Mouse (Mus musculus): ENCODE measurements around the gene Sufu.

Gene Sufu

GRCm38 (mm10) chr19:46394712-46395108 lies 2.0 kb upstream of the Sufu start:
- DNase-seq (ENCODE audit: low read depth, low spot score): no peak

DNA sequence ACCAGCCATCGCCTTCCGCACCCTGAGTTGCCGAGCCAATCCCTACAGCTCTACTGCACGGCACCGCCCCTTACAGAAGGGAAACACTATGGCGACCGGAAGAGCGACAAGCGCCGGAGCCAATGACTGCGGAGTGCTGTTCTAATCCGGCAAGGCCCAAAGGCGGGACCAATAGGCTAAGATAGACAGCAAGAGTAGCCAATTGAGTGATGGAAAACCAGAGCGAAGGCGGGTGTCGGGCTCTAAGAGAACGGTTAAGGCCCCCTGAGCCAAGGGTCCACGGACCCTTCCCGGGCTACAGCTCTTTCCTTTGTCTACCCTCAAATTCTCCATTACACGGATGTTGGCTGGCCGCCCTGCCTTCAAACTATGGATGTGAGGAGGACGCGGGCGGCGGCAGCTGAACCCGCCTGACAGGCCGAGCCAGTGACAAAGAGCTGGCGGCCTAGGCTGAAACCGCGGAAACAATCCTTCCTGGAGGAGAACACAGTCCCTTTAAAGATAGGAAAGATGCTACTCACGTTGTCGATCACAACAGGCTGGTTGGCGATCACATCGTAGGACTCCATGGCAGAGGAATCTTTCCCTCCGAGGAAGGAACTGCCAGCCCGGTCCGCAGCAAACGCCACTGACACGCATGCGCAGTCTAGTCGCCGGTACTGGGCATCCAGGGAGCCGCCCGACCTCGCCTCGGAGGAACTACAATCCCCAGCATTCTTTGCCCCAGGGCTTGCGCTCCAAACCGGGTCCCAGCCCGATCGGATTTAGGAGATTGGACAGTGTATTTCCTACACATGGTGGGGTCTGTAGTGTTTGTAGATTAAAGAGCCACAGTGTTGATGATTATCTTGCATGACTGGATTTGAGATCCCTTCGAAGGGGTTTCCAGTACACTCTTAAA lies 1.3 kb upstream of the Sufu start, which contains the start of gene Actr1a:
Gene Actr1a (minus strand): TSS at position 640 of the 901 bp plus-strand sequence.
- DNase-seq (ENCODE audit: low read depth, low spot score): peak; percentile 97

DNA sequence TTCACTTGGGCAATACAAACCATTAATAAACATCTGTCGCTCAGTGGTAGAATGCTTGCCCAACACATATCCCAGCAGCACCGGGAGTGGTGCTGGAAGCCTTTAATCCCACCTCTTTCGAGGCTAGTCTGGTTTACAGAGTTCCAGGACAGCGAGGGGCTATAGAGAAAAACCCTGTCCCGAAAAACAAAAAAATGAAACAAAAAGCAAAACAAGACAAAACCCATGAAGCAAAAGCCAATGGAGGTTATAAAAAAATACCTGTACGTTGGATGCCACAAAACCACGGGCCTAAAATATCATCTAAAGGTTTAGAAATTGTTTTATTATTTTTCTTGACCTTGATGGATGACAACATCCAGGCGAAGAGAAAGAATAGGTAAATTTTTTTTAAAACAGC lies 587 bp upstream of the Sufu start:
- no peak for DNase-seq (ENCODE audit: low read depth, low spot score)

- DNase-seq (ENCODE audit: low read depth, low spot score): no peak
Measured at GRCm38 (mm10) chr19:46397436-46398001, 823 bp downstream of the Sufu start.

- DNase-seq (ENCODE audit: low read depth, low spot score): no peak
Measured at GRCm38 (mm10) chr19:46398401-46398800, 1.7 kb downstream of the Sufu start.

GRCm38 (mm10) chr19:46399372-46399771 lies 2.7 kb downstream of the Sufu start:
- DNase-seq (ENCODE audit: low read depth, low spot score): no peak

- no peak for DNase-seq (ENCODE audit: low read depth, low spot score)
Measured at GRCm38 (mm10) chr19:46399886-46400285, 3.2 kb downstream of the Sufu start.

GRCm38 (mm10) chr19:46400558-46400957 lies 3.9 kb downstream of the Sufu start:
- DNase-seq (ENCODE audit: low read depth, low spot score): no peak

DNA sequence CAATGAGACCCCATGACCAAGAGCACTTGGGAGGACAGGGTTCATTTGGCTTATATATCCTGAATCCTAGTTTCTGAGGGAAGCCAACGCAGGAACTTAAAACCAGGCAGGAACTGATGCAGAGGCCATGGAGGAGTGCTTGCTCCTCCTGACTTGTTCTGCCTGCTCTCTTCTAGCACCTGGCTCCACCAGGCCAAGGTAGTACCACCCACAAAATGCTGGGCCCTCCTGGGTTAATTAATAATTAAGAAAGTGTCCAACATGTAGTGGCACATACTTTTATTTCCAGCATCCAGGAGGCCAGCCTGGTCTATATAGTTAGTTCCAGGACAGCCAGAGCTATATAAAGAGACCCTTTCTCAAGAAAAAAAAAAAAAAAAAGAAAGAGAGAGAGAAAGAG lies 7.3 kb downstream of the Sufu start:
- no peak for DNase-seq (ENCODE audit: low read depth, low spot score)

DNA sequence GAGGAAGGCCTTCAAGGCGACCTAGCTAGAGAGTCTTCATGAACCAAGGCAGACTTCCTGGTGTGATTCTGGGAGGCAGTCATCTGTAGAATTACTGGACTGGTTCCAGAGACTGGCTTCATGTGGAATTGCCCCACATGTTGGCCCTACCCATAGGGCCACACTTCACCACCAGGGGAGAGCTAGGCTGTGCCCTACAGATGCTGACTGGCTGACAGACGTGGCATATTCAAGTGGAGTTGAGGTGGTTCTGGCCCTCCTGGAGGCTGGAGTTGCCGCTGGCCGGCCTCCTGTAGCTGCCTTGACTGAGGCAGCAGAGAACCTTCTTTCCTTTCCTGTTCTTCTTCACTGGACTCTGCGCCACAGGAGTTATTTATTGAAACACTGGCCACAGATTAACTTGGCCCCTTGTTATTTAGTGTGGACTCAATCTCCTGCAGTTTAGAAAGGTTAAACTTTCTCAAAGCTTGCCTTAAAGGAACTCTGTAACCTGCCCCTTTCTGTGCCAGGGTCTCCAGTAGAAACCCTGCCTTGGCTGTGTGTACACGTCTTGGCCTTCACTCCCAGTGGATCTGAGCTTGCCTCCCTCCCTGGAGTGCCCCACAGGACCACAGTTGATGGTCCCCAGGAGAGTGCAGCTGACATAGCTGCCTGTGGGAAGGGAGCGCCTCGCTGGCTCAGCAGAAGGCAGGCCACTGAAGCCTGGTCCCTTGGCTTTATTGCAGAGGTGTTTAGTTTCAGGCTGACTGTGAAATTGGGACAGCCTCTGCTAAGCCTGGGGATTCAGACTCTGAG lies 10.1 kb downstream of the Sufu start:
- DNase-seq (ENCODE audit: low read depth, low spot score): no peak

GRCm38 (mm10) chr19:46409506-46409905 lies 12.8 kb downstream of the Sufu start:
- DNase-seq (ENCODE audit: low read depth, low spot score): no peak

DNA sequence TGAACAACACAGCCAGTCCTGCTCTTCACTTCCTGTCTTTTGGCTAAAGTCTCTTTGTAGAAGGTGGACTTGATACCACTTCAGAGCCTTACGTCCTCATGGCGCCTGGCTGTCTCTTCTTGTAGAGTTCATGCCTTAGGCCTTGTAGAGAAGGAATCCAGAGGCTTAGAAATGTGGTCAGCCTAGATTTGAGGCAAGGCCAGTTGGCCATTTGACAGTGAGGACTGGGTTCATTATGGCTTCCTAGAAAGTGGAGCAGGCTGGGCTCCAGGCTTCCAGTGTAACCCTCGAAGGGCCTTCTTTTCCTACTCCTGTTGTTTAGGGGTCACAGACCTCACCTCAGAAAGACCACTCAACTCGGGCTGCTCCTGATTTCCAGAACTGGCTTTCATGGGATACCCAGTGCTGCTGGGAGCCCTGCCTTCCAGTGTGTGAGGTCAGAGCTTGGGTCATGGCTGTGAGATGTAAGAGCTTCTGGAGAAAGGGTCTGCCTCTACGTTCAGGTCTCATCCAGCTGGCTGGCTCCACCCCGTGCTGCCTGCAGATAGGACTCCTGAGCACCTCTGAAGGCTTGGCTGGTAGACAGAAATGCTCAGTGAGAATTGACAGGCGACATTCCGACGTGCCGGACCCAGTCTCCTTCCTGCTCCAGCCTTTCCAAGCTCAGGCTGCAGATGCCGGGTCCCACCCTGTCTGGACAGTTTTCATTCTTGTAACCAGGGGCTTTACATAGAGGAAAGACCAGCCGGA lies 15.5 kb downstream of the Sufu start:
- DNase-seq (ENCODE audit: low read depth, low spot score): no peak

DNA sequence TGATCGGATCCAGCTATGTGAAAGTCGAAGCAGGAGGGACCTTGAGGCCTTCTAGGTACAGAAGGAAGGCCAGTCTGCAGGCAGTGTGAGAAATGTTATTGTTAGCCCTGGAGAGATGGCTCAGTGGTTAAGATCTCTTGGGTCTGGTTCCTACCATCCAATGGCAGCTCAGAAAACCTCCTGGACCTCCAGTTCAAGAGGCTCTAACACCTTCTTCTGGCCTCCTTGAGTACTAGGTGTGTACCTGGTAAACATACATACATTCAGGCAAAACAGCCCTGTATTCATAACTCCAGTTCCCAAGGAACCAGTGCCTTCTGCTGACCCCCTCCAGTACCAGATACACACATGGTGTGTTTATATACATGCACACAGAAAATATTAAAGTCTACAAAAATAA lies 17.3 kb downstream of the Sufu start:
- no peak for DNase-seq (ENCODE audit: low read depth, low spot score)

DNA sequence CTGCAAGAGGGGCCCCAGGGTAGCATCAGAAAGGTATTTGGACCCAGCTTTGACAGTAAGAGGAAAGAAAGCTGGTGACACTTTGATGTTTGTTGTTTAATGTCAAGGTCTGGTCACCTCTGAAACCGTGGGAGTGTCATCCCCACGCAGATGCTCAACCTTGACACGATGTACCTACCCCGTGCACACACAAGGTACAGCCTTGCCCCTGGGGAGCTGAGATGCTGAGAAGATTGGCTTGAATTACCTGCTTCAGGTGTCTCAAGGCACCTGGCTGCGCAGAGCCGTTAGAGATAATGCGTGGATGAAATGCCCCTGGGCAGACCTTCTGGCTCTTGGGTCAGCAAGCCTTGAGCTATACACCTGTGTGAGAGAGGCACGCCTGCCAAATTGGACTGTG lies 17.8 kb downstream of the Sufu start:
- DNase-seq (ENCODE audit: low read depth, low spot score): no peak

- no peak for DNase-seq (ENCODE audit: low read depth, low spot score)
Measured at GRCm38 (mm10) chr19:46416276-46416675, 19.6 kb downstream of the Sufu start.

DNA sequence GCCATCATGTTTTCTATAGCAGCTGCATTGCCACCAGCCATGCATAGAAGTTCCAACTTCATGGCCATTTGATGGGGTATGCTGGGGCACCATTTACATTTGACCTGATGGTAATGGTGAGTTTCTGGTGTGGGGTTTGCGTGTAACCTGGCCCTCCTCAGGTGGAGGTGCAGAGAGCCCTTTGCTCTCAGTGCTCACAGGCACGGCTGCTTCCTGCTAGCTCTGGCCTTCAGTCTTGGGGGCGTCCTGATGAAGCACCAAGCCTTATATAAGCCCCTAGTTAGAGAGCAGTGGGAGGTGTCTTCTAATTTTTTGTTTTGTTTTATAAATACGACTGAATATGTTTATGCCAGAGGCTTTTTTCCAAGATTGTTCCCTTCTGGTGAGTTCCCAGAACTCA lies 21.4 kb downstream of the Sufu start:
- no peak for DNase-seq (ENCODE audit: low read depth, low spot score)

GRCm38 (mm10) chr19:46420410-46420809 lies 23.7 kb downstream of the Sufu start:
- no peak for DNase-seq (ENCODE audit: low read depth, low spot score)

GRCm38 (mm10) chr19:46422384-46423338 lies 26.0 kb downstream of the Sufu start:
- DNase-seq (ENCODE audit: low read depth, low spot score): peak; percentile 45

DNA sequence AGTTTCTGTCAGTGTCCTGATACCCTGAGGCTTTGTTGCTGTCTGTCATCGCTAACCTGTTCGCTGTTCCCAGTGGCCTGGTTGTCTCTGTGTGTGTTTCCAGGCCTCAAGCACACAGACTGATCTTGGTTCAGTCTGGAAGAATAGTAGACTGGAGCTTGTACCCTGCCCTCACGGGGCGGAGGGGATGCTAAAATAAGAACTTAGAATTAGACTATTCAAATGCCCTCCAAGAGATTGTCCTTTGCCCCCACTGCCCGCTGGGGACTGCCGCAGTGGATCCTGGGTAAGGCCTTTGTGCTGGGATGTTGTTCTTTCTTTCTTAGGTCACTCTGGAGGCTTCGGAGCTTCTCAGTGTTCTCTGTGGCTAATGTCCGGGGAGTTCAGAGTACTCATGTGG lies 28.6 kb downstream of the Sufu start:
- no peak for DNase-seq (ENCODE audit: low read depth, low spot score)

- no peak for DNase-seq (ENCODE audit: low read depth, low spot score)
Measured at GRCm38 (mm10) chr19:46426488-46426887, 29.8 kb downstream of the Sufu start.

All from embryo, embryonic 11.5 days (tissue).